ENCODE assay signal across 1 mouse cellular context in genomic region chr15:98604041-98604575, GRCm38 (mm10).
TF ChIP-seq lines count a peak whose summit lies in the region.

No protein-coding gene starts in this region.

TF ChIP-seq in MEL, 35 proteins besides CTCF, POLR2A, EP300 and RAD21 (continued from another document):
- TF ChIP-seq BHLHE40 (IDR thresholded peaks at IDR 0.05; ENCODE audit: borderline replicate concordance, low read depth, low read length) (no peak), SMC3 (IDR thresholded peaks at IDR 0.05; ENCODE audit: low read depth, low read length) (no peak), E2F4 (IDR thresholded peaks at IDR 0.05; ENCODE audit: borderline replicate concordance, low read depth, low read length) (no peak), MAFK (IDR thresholded peaks at IDR 0.05; ENCODE audit: borderline replicate concordance, low read depth, low read length) (no peak), GABPA (IDR thresholded peaks at IDR 0.05; ENCODE audit: low read depth, low read length) (no peak), HCFC1 (IDR thresholded peaks at IDR 0.05; ENCODE audit: low read depth, low read length) (no peak), USF2 (IDR thresholded peaks at IDR 0.05; ENCODE audit: borderline replicate concordance in 1 of 2, insufficient read depth in 1 of 2, low read depth in 1 of 2, low read length in 2 of 2) (no peak), TCF12 (IDR thresholded peaks at IDR 0.05; ENCODE audit: low read depth, low read length) (no peak), TAL1 (IDR thresholded peaks at IDR 0.05; ENCODE audit: low read length) (no peak), USF1 (IDR thresholded peaks at IDR 0.05; ENCODE audit: low read depth, low read length) (no peak)
